Mouse (Mus musculus): Measurements from ENCODE around the gene Bahcc1.

The Bahcc1 gene

DNA sequence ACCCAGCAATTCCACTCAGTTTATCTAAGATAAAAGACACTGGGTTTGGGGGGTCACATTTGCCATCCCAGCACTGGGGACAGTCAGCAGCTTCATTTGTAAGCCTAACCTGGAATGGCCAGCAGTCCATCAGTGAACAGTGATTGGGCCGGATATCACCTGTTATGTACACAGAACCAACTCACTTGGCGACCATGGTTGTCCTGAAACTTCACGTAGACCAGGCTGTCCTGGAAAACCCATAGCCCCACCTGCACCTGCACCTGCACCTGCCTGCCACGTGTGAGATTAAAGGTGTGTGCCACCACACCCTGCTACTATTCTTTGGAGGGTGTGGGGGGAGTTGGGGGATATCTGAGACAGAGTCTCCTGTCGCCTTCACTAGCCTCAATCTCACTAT is 86.6 kb downstream of the Bahcc1 start:
- DNase-seq, result no peak

DNA sequence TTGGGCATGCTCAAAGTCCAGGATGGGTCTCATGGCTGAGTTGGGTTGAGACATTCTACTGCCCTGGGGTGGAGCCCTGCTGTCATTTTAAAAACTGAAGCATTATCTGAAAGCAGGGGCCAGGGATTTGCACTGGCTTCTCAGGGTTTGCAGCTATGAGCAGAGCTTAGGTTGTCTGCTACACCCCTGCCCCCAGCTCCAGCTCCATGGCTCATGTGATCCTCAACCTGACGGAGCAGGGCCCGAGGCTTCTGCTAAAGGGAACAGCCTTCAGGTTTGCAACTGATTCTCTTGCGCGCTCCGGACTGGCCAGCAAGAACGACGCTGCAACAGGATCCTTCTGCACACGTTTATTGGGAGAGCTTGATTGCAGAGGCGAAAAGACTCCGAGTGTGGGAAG is 87.4 kb downstream of the Bahcc1 start:
- no peak for DNase-seq

DNA sequence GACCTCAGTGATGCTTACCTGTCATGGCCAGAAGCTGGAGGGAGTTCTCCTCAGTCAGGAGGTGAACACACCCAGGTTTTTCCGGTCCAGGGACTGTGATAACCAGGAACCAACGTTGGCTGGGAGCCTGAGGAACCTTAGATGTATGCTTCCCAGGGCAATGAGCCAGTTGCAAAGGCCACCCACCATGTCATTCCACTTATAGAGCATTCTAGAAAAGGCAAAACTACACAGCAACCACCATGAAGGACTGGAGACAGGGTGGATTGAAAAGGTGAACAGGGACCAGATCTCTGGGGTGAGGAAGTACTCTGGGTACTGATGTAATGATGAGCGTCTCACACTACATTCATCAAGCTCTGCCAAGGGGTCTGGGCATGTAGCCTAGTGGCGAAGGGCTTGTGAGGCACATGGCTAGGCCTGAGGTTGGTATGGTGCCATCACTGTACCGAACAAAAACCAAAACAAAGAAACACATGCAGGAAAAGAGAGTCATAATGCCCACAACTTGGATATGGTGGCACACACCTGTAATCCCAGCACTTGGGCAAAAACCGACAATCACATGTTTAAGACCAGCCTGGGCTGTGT is 102.8 kb downstream of the Bahcc1 start:
- DNase-seq, result no peak

DNA sequence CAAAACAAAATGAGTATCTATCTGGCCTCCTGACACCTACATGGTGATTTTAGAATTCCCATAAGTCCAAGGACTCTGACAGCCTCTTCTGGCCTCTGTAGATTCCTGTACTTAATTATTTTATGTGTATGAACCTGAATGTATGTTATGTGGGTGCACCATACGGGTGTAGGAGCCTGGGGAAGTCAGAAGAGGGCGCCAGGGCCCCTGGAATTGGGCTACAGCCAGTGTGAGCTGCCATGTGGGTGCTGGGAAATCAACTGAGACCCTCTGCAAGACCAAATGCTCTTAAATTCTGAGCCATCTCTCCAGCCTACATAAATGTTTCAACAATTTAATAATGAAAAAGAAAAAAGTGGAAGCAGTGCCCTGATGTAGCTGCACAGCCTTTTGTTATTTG is 104.7 kb downstream of the Bahcc1 start:
- DNase-seq, result no peak

DNA sequence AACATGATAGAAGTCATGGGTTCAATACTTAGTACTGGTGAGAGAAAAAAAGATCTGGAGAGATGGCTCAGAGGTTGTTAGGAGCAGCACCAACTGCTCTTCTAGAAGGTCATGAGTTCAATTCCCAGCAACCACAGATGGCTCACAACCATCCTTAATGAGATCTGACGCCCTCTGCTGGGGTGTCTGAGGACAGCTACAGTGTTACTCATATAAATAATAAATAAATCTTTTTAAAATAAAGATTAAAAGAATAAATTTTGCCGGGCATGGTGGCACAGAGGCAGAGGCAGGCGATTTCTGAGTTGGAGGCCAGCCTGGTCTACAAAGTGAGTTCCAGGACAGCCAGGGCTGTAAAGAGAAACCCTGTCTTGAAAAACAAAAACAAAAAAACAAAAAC is 106.0 kb downstream of the Bahcc1 start:
- no peak for DNase-seq

DNA sequence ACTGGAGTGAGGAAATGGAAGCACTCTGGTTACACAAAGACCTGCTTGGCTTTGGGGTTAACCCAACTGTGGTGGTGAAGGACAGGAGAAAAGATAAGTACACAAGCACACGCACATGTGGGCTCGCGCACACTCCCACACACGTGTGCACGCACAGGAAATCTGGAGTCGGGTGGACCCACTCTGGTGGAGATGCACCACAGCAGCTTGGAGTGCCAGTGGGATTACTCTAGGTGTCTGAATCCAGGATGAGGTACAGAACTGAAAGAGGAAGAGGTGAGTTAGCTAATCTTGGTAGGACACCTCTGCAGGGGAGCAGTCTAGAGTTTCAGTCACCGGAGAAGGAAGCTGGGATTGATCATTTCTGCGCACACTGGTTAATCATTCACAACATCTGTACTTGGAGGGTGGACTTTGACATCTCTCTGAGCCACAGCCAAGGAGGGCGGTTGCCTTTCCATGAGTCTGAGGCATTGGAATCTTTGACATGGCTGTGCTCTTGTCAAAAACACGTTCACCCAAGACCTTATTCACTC is 107.3 kb downstream of the Bahcc1 start:
- peak; percentile 84 for DNase-seq

DNA sequence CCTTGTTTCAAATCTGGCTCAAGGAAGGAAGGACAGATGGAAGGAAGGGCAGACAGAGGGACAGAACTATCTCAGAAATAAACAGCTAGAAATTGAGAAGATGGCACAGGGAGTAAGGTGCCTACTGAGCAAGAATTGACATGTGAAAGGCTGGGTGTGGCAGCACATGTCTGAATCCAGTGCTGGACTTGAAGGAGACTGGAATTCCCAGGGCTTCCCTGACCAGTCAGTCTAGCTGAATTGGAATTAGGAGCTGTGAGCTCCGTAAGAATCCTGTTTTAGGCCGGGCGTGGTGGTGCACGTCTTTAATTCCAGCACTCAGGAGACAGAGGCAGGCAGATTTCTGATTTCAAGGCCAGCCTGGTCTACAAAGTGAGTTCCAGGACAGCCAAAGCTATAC is 108.9 kb downstream of the Bahcc1 start:
- DNase-seq, result no peak
